Mouse (Mus musculus) bone marrow, adult 2 months (tissue): ENCODE data around the gene Chrm3.

Experiments used
- CTCF ChIP-seq: fragments of 200-500 bp; IDR thresholded peaks from 2 replicates; pipeline ENCODE4 v1.5.1; 2011; ENCODE audit warnings: low read length, control low read depth; ENCODE audit not compliant: control insufficient read depth, insufficient read depth
- POLR2A ChIP-seq: fragments of 200-500 bp; IDR thresholded peaks from 2 replicates; pipeline ENCODE4 v1.6.1; 2011; ENCODE audit warnings: low read depth, mild to moderate bottlenecking, control low read depth, low read length, borderline replicate concordance; ENCODE audit not compliant: control insufficient read depth

GRCm38 (mm10) chr13:10251499-10252179, 109.0 kb downstream of the Chrm3 start:
- TF ChIP-seq CTCF: no peak
- no peak for TF ChIP-seq POLR2A
